Mouse (Mus musculus) midbrain, postnatal 0 days (tissue): Measurements from ENCODE around the gene Smtnl2. TPM values are rescaled to one million over a fixed set of nuclear protein-coding genes. Genes with fewer than 3 reads are reported as not detected.
"Not testable (repeated sequence)": the region's sequence is repeated elsewhere in the genome, so short reads cannot be mapped to it uniquely, and the experiment has no call there.

Experiments used
- ATAC-seq: fragments of 200-750 bp; cut with Nextera tagmentation; 2 replicates; pipeline ENCODE4 v1.8.0; 2017; ENCODE audit warnings: moderate number of reproducible peaks, mild to moderate bottlenecking, moderate TSS enrichment, moderate library complexity; ENCODE audit not compliant: low FRiP score
- DNase-seq: peaks from one replicate; pipeline ENCODE4 v3.0.0-alpha.2; 2015; ENCODE audit warnings: low spot score
- H3K27ac ChIP-seq: fragments of 300-500 bp; sonication (generic); 2 replicates; pipeline ENCODE4 v1.5.1; 2014; ENCODE audit warnings: low read depth, mild to moderate bottlenecking, low read length, mixed read lengths
- H3K27me3 ChIP-seq: fragments of 300-500 bp; sonication (generic); 2 replicates; pipeline ENCODE4 v1.6.1; 2014; ENCODE audit warnings: low read length, control low read depth, mixed read lengths; ENCODE audit not compliant: insufficient read depth
- H3K36me3 ChIP-seq: fragments of 300-500 bp; sonication (generic); 2 replicates; pipeline ENCODE4 v1.6.1; 2014; ENCODE audit warnings: low read length, control low read depth, mixed read lengths; ENCODE audit not compliant: insufficient read depth
- H3K4me1 ChIP-seq: fragments of 300-500 bp; sonication (generic); 2 replicates; pipeline ENCODE4 v1.6.1; 2014; ENCODE audit warnings: mild to moderate bottlenecking, control low read depth, antibody characterized with exemption, low read length, mixed read lengths; ENCODE audit not compliant: insufficient read depth
- H3K4me2 ChIP-seq: fragments of 300-500 bp; sonication (generic); 2 replicates; pipeline ENCODE4 v1.6.1; 2014; ENCODE audit warnings: low read depth, mild to moderate bottlenecking, low read length, mixed read lengths; ENCODE audit not compliant: poor library complexity, severe bottlenecking
- H3K4me3 ChIP-seq: fragments of 300-500 bp; sonication (generic); 2 replicates; pipeline ENCODE4 v1.5.1; 2014; ENCODE audit warnings: low read depth, mild to moderate bottlenecking, low read length, moderate library complexity
- H3K9ac ChIP-seq: fragments of 300-500 bp; sonication (generic); replicated peaks from 2 replicates; pipeline ENCODE4 v1.6.1; 2014; ENCODE audit warnings: mild to moderate bottlenecking, low read length, moderate library complexity, mixed read lengths; ENCODE audit not compliant: poor library complexity, severe bottlenecking
- H3K9me3 ChIP-seq: fragments of 300-500 bp; sonication (generic); 2 replicates; pipeline ENCODE4 v1.6.1; 2016; ENCODE audit warnings: low read length, control low read depth
- CTCF ChIP-seq: IDR thresholded peaks from 2 replicates; pipeline ENCODE4 v1.5.1; 2016; ENCODE audit warnings: antibody characterized with exemption, mild to moderate bottlenecking
- WGBS: fragments of 180-500 bp; shearing (Covaris S2); extraction: QIAGEN DNeasy Blood & Tissue Kit; methylation state at CpG from one replicate; pipeline ENCODE4 v1.1.7; 2014; 5-methylcytosine and 5-hydroxymethylcytosine counted together
- polyA plus RNA-seq: library from polyadenylated mRNA; unstranded; fragments of >200 nt; fragmentation: Nextera tagmentation; extraction: Ambion mirVana; gene quantifications from 2 replicates; pipeline ENCODE4 v1.2.1, GENCODE M21; 2015
- total RNA-seq: library from RNA; depleted of rRNA; stranded (reverse); fragments of >200 nt; gene quantifications from 2 replicates; pipeline ENCODE4 v1.2.3, GENCODE M21; 2014

Smtnl2 gene
- total and polyA plus RNA-seq, 2 experiments from 2014 or later: 13.3 to 18.6 TPM

- WGBS: 77% methylated on average over 16 of the region's 16 CpGs
- no peak for DNase-seq
- no peak for ATAC-seq
- TF ChIP-seq CTCF: no peak
- Histone ChIP-seq H3K27me3 (no peaks in the 10 kb centered on the region), H3K9me3 (no peaks in the 10 kb centered on the region), H3K4me2 (no peak overlapping the region), H3K9ac (no peak overlapping the region), H3K36me3 (no peaks in the 10 kb centered on the region), H3K4me3 (no peak overlapping the region), H3K4me1 (peaks cover 2% of the 10 kb centered on the region), H3K27ac (no peak overlapping the region)
Observed at GRCm38 (mm10) chr11:72436756-72437650, 25.5 kb upstream of the Smtnl2 start.

- Histone ChIP-seq H3K27ac (no peak overlapping the region), H3K9me3 (no peaks in the 10 kb centered on the region), H3K4me1 (no peaks in the 10 kb centered on the region), H3K9ac (no peak overlapping the region), H3K4me3 (no peak overlapping the region), H3K36me3 (no peaks in the 10 kb centered on the region), H3K27me3 (no peaks in the 10 kb centered on the region), H3K4me2 (no peak overlapping the region)
- WGBS: 71% methylated on average over 5 of the region's 5 CpGs
- no peak for TF ChIP-seq CTCF
- DNase-seq (no peak), ATAC-seq (no peak)
Observed at GRCm38 (mm10) chr11:72436271-72436670, 24.8 kb upstream of the Smtnl2 start.

- H3K27ac ChIP-seq: no peak overlapping the region
- no peaks in the 10 kb centered on the region for H3K36me3 ChIP-seq
- no peaks in the 10 kb centered on the region for H3K4me1 ChIP-seq
- WGBS: 44% methylated on average over 2 of the region's 2 CpGs
- H3K9me3 ChIP-seq: no peaks in the 10 kb centered on the region
- no peak overlapping the region for H3K9ac ChIP-seq
- no peak for TF ChIP-seq CTCF
- H3K4me3 ChIP-seq: no peak overlapping the region
- DNase-seq (peak; percentile 27), ATAC-seq (no peak)
- no peaks in the 10 kb centered on the region for H3K27me3 ChIP-seq
- no peak overlapping the region for H3K4me2 ChIP-seq
Observed at GRCm38 (mm10) chr11:72435694-72436045, 24.2 kb upstream of the Smtnl2 start.

- Histone ChIP-seq H3K4me3 (no peak within 1 kb of the TSS), H3K4me2 (no peak within 1 kb of the TSS), H3K27me3 (no peaks in the 10 kb centered on the region), H3K9ac (no peak within 1 kb of the TSS), H3K9me3 (no peaks in the 10 kb centered on the region), H3K36me3 (no peaks in the 10 kb centered on the region), H3K4me1 (no peaks in the 10 kb centered on the region), H3K27ac (no peak within 1 kb of the TSS)
- ATAC-seq: no peak
- TF ChIP-seq CTCF: peak; percentile 18
- no peak for DNase-seq
- 68% methylated on average over 11 of the region's 11 CpGs for WGBS
Observed at GRCm38 (mm10) chr11:72434963-72435693, 23.6 kb upstream of the Smtnl2 start, which contains the start of gene Ggt6. Gene Ggt6 (plus strand): TSS chr11:72435526.

- WGBS: 61% methylated on average over 9 of the region's 9 CpGs
- ATAC-seq, H3K27me3 ChIP-seq, H3K27ac ChIP-seq, H3K4me1 ChIP-seq, H3K9ac ChIP-seq, H3K4me3 ChIP-seq, DNase-seq, H3K9me3 ChIP-seq, H3K4me2 ChIP-seq, H3K36me3 ChIP-seq: not testable (repeated sequence)
Observed at GRCm38 (mm10) chr11:72430311-72431068, 19.0 kb upstream of the Smtnl2 start.
